Mouse (Mus musculus) 3T3-L1 (cell line): Measurements from ENCODE around the gene Pgf.

ENCODE experiments used
- DNase-seq: peaks from one replicate; pipeline ENCODE4 v3.0.0-alpha.2; 2015; ENCODE audit warnings: low read depth, low spot score

Pgf gene

GRCm38 (mm10) chr12:85192461-85193108 lies 15.0 kb upstream of the Pgf start:
- DNase-seq = peak; percentile 64

- DNase-seq = no peak
These were observed 12.7 kb upstream of the Pgf start for GRCm38 (mm10) chr12:85190290-85190689.

- DNase-seq = peak; percentile 73
These were observed 8.8 kb upstream of the Pgf start for GRCm38 (mm10) chr12:85186361-85186760.

GRCm38 (mm10) chr12:85185810-85186209 lies 8.2 kb upstream of the Pgf start:
- DNase-seq = peak; percentile 80

- DNase-seq = no peak
These were observed 6.5 kb upstream of the Pgf start for GRCm38 (mm10) chr12:85184118-85184517.

- DNase-seq = no peak
These were observed 5.3 kb upstream of the Pgf start for GRCm38 (mm10) chr12:85182898-85183297.

GRCm38 (mm10) chr12:85182345-85182643 lies 4.7 kb upstream of the Pgf start:
- DNase-seq = no peak

- no peak for DNase-seq
These were observed 4.1 kb upstream of the Pgf start for GRCm38 (mm10) chr12:85181475-85182344.

- DNase-seq = no peak
These were observed 704 bp upstream of the Pgf start for GRCm38 (mm10) chr12:85178294-85178693.

- DNase-seq = no peak
These were observed 605 bp downstream of the Pgf start for GRCm38 (mm10) chr12:85176846-85177523.

- DNase-seq = no peak
These were observed 1.4 kb downstream of the Pgf start for GRCm38 (mm10) chr12:85175926-85176845.

- DNase-seq = no peak
These were observed 2.4 kb downstream of the Pgf start for GRCm38 (mm10) chr12:85175087-85175675.

GRCm38 (mm10) chr12:85174016-85174415 lies 3.6 kb downstream of the Pgf start:
- no peak for DNase-seq

GRCm38 (mm10) chr12:85170948-85171307 lies 6.7 kb downstream of the Pgf start:
- no peak for DNase-seq

- DNase-seq = peak; percentile 17
These were observed 7.2 kb downstream of the Pgf start for GRCm38 (mm10) chr12:85170284-85170947.

- DNase-seq = no peak
These were observed 7.7 kb downstream of the Pgf start for GRCm38 (mm10) chr12:85169877-85170276.

- peak; percentile 83 for DNase-seq
These were observed 8.3 kb downstream of the Pgf start for GRCm38 (mm10) chr12:85169117-85169858.

- DNase-seq = no peak
These were observed 11.0 kb downstream of the Pgf start for GRCm38 (mm10) chr12:85166631-85167030.

GRCm38 (mm10) chr12:85164996-85165395 lies 12.6 kb downstream of the Pgf start:
- no peak for DNase-seq

- no peak for DNase-seq
These were observed 18.0 kb downstream of the Pgf start for GRCm38 (mm10) chr12:85159592-85159991.
